Mouse (Mus musculus) spleen, embryonic (tissue): ENCODE data around the gene Mvb12a.
"Not testable (repeated sequence)": the region's sequence is repeated elsewhere in the genome, so short reads cannot be mapped to it uniquely, and the experiment has no call there.

Experiments
- CTCF ChIA-PET: fragments of 350-600 bp; sonication (Branson Sonifier 250); formaldehyde crosslinking; loops from one replicate; lab custom pipeline; 2022; lab: Charles Lee

The Mvb12a gene

GRCm38 (mm10) chr8:71526272-71526671 lies 16.4 kb upstream of the Mvb12a start:
- CTCF ChIA-PET: interaction anchor here (0.6 kb wide), 1 partner anchor 13 kb away, joined by 4 read pairs; no protein-coding TSS in a partner anchor

GRCm38 (mm10) chr8:71527162-71527870 lies 15.4 kb upstream of the Mvb12a start:
- CTCF ChIA-PET: interaction anchor here (0.6 kb wide), 1 partner anchor 14 kb away, joined by 4 read pairs; no protein-coding TSS in a partner anchor

GRCm38 (mm10) chr8:71528362-71529073 lies 14.2 kb upstream of the Mvb12a start:
- CTCF ChIA-PET: interaction anchor here (0.7 kb wide), 1 partner anchor 157 kb away, joined by 3 read pairs; no protein-coding TSS in a partner anchor

- CTCF ChIA-PET: not testable (repeated sequence)
Measured at GRCm38 (mm10) chr8:71530735-71531467, 11.8 kb upstream of the Mvb12a start.

GRCm38 (mm10) chr8:71534263-71534810 lies 8.4 kb upstream of the Mvb12a start:
- CTCF ChIA-PET: interaction anchor here (1.1 kb wide), 1 partner anchor 126 kb away, joined by 3 read pairs; no protein-coding TSS in a partner anchor

- CTCF ChIA-PET: no interaction called here
Measured at GRCm38 (mm10) chr8:71535663-71536062, 7.1 kb upstream of the Mvb12a start.

- CTCF ChIA-PET: no interaction called here
Measured at GRCm38 (mm10) chr8:71537028-71537867, 5.5 kb upstream of the Mvb12a start, which contains the start of gene Bst2. Gene Bst2, minus strand, starts transcription at chr8:71537456.

- CTCF ChIA-PET: interaction anchor here (0.7 kb wide), 1 partner anchor 380 kb away, joined by 3 read pairs; no protein-coding TSS in a partner anchor
Measured at GRCm38 (mm10) chr8:71543755-71544154, 1.0 kb downstream of the Mvb12a start.

- CTCF ChIA-PET: interaction anchor here (0.6 kb wide), 3 partner anchors 16 to 962 kb away, joined by 3 to 8 read pairs (median 5); no protein-coding TSS in a partner anchor
Measured at GRCm38 (mm10) chr8:71545053-71545452, 2.3 kb downstream of the Mvb12a start.

- CTCF ChIA-PET: interaction anchor here (0.9 kb wide), 1 partner anchor 51 kb away, joined by 6 read pairs; no protein-coding TSS in a partner anchor
Measured at GRCm38 (mm10) chr8:71547590-71547989, 4.9 kb downstream of the Mvb12a start.

GRCm38 (mm10) chr8:71550754-71551153 lies 8.0 kb downstream of the Mvb12a start:
- CTCF ChIA-PET: no interaction called here

- CTCF ChIA-PET: no interaction called here
Measured at GRCm38 (mm10) chr8:71552770-71553169, 10.0 kb downstream of the Mvb12a start.

GRCm38 (mm10) chr8:71554001-71554400 lies 11.3 kb downstream of the Mvb12a start:
- CTCF ChIA-PET: no interaction called here

GRCm38 (mm10) chr8:71554644-71555043 lies 11.9 kb downstream of the Mvb12a start:
- CTCF ChIA-PET: no interaction called here

- CTCF ChIA-PET: interaction anchor here (0.6 to 1.0 kb wide), 2 partner anchors 119 to 143 kb away, joined by 3 to 24 read pairs; partner anchors contain the start of gene B3gnt3
Measured at GRCm38 (mm10) chr8:71558071-71558957, 15.6 kb downstream of the Mvb12a start, which contains the start of gene Tmem221. Gene Tmem221, minus strand, starts transcription at chr8:71558871.

- CTCF ChIA-PET: interaction anchor here (0.6 to 1.0 kb wide), 4 partner anchors 28 to 120 kb away, joined by 3 to 4 read pairs (median 3); no protein-coding TSS in a partner anchor
Measured at GRCm38 (mm10) chr8:71558958-71559690, 16.4 kb downstream of the Mvb12a start.

GRCm38 (mm10) chr8:71560071-71560470 lies 17.3 kb downstream of the Mvb12a start:
- CTCF ChIA-PET: interaction anchor here (0.7 kb wide), 1 partner anchor 27 kb away, joined by 4 read pairs; no protein-coding TSS in a partner anchor

GRCm38 (mm10) chr8:71560765-71561164 lies 18.0 kb downstream of the Mvb12a start:
- CTCF ChIA-PET: interaction anchor here (1.2 kb wide), 1 partner anchor 69 kb away, joined by 4 read pairs; no protein-coding TSS in a partner anchor
